Mouse (Mus musculus) midbrain, embryonic 13.5 days (tissue): ENCODE measurements at regions not wholly inside any gene's neighbourhood (a gene's known extent, or its start where the extent isn't known, plus 50 kb on each side); places are given as distances from the start of the nearest gene placed in this dataset.

Experiments
- ATAC-seq: fragments of 200-750 bp; cut with Nextera tagmentation; 2 replicates; pipeline ENCODE4 v1.8.0; 2017; ENCODE audit warnings: mild to moderate bottlenecking, moderate TSS enrichment, moderate library complexity
- H3K27ac ChIP-seq: fragments of 300-500 bp; sonication (generic); 2 replicates; pipeline ENCODE4 v1.5.1; 2015; ENCODE audit warnings: inconsistent platforms, mild to moderate bottlenecking, moderate library complexity
- H3K27me3 ChIP-seq: fragments of 300-500 bp; sonication (generic); 2 replicates; pipeline ENCODE4 v1.6.1; 2015; ENCODE audit warnings: mild to moderate bottlenecking, inconsistent platforms
- H3K36me3 ChIP-seq: fragments of 300-500 bp; sonication (generic); 2 replicates; pipeline ENCODE4 v1.6.1; 2015; ENCODE audit warnings: mild to moderate bottlenecking, inconsistent platforms
- H3K4me1 ChIP-seq: fragments of 300-500 bp; sonication (generic); replicated peaks from 2 replicates; pipeline ENCODE4 v1.6.1; 2015; ENCODE audit warnings: inconsistent platforms
- H3K4me2 ChIP-seq: fragments of 300-500 bp; sonication (generic); replicated peaks from 2 replicates; pipeline ENCODE4 v1.6.1; 2015; ENCODE audit warnings: moderate library complexity, mild to moderate bottlenecking, inconsistent platforms
- H3K4me3 ChIP-seq: fragments of 300-500 bp; sonication (generic); replicated peaks from 2 replicates; pipeline ENCODE4 v1.5.1; 2015; ENCODE audit warnings: mild to moderate bottlenecking, inconsistent platforms
- H3K9ac ChIP-seq: fragments of 300-500 bp; sonication (generic); replicated peaks from 2 replicates; pipeline ENCODE4 v1.6.1; 2015; ENCODE audit warnings: mild to moderate bottlenecking, inconsistent platforms
- H3K9me3 ChIP-seq: fragments of 300-500 bp; sonication (generic); 2 replicates; pipeline ENCODE4 v1.6.1; 2016; ENCODE audit warnings: mild to moderate bottlenecking, inconsistent platforms
- WGBS: fragments of 180-500 bp; shearing (Covaris S2); methylation state at CpG from one replicate; pipeline ENCODE4 v1.1.7; 2015; 5-methylcytosine and 5-hydroxymethylcytosine counted together

GRCm38 (mm10) chr9:101595101-101595650 lies 266.5 kb upstream of the 9630041A04Rik start:
- Histone ChIP-seq H3K9ac (no peak overlapping the region), H3K36me3 (no peaks in the 10 kb centered on the region), H3K9me3 (no peaks in the 10 kb centered on the region), H3K4me1 (no peaks in the 10 kb centered on the region), H3K27me3 (no peaks in the 10 kb centered on the region), H3K27ac (no peak overlapping the region), H3K4me2 (no peak overlapping the region), H3K4me3 (no peak overlapping the region)
- ATAC-seq: no peak
- 92% methylated on average over 14 of the region's 14 CpGs for WGBS

- Histone ChIP-seq H3K4me3 (no peak overlapping the region), H3K36me3 (no peaks in the 10 kb centered on the region)
- 81% methylated on average over 8 of the region's 8 CpGs for WGBS
Observed at GRCm38 (mm10) chr9:101592621-101593020, 269.0 kb upstream of the 9630041A04Rik start.

DNA sequence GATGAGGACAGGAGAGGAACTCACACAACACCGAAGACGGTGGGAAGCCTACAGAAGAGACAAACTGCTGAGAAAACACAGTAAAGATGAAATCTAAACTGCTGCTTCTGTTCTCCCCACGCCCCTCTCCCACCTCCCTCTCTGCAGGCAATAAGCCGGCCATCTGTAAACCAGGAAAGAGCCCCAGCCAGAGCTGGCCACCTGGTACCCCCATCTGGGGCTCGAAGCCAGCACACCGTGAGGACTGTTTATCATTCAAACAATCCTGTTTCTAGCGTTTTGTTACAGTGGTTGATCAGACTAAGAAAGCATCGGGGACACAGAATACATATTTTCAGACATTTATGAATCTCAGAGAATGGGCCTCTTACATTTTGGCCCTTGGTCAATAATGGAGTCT lies 270.0 kb upstream of the 9630041A04Rik start:
- Histone ChIP-seq H3K36me3 (no peaks in the 10 kb centered on the region), H3K4me2 (no peak overlapping the region), H3K4me3 (no peak overlapping the region), H3K9me3 (no peaks in the 10 kb centered on the region), H3K27me3 (no peaks in the 10 kb centered on the region), H3K4me1 (no peaks in the 10 kb centered on the region), H3K27ac (no peak overlapping the region), H3K9ac (no peak overlapping the region)
- WGBS: 78% methylated on average over 8 of the region's 8 CpGs
- no peak for ATAC-seq

More at GRCm38 (mm10) chr9:101592621-101593020, 269.0 kb upstream of the 9630041A04Rik start:
- Histone ChIP-seq H3K4me2 (no peak overlapping the region), H3K9ac (no peak overlapping the region), H3K27me3 (no peaks in the 10 kb centered on the region), H3K4me1 (no peaks in the 10 kb centered on the region), H3K9me3 (no peaks in the 10 kb centered on the region), H3K27ac (no peak overlapping the region)
- no peak for ATAC-seq

- H3K9ac ChIP-seq: no peak overlapping the region
- no peaks in the 10 kb centered on the region for H3K4me1 ChIP-seq
- no peaks in the 10 kb centered on the region; the same call in 1 of the 2 replicates for H3K9me3 ChIP-seq
- H3K27ac ChIP-seq: no peak overlapping the region
- no peaks in the 10 kb centered on the region for H3K27me3 ChIP-seq
- no peak overlapping the region for H3K4me2 ChIP-seq
- WGBS: 86% methylated on average over 3 of the region's 3 CpGs
- H3K4me3 ChIP-seq: no peak overlapping the region
- no peaks in the 10 kb centered on the region for H3K36me3 ChIP-seq
- no peak for ATAC-seq
Observed at GRCm38 (mm10) chr9:101590310-101590709, 271.3 kb upstream of the 9630041A04Rik start.

DNA sequence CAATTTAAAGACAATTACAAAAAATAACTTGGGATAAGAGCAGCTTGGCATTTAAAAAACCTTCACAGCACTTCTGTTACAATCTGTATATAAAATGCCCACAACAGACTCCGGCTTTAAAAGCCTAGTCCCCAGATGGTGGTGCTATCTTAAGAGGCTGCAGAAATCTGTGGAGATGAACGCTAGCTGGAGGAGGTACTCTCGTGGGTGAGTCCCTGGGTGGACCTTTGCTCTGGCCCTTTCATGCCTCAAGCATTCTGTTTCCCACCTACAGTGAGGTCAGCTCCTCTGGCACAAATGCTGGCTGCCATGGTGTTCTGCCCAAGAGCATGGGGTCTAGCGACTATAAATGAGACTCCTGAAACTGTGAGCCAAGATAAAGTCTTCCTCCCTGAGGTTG lies 280.6 kb upstream of the 9630041A04Rik start:
- no peaks in the 10 kb centered on the region; the same call in 1 of the 2 replicates for H3K9me3 ChIP-seq
- H3K27ac ChIP-seq: no peak overlapping the region
- no peaks in the 10 kb centered on the region for H3K4me1 ChIP-seq
- whole genome bisulfite sequencing: 87% methylated on average over 4 of the region's 4 CpGs
- ATAC-seq: no peak
- no peak overlapping the region for H3K4me2 ChIP-seq
- no peak overlapping the region for H3K9ac ChIP-seq
- no peaks in the 10 kb centered on the region for H3K27me3 ChIP-seq
- H3K36me3 ChIP-seq: no peaks in the 10 kb centered on the region
- no peak overlapping the region for H3K4me3 ChIP-seq

DNA sequence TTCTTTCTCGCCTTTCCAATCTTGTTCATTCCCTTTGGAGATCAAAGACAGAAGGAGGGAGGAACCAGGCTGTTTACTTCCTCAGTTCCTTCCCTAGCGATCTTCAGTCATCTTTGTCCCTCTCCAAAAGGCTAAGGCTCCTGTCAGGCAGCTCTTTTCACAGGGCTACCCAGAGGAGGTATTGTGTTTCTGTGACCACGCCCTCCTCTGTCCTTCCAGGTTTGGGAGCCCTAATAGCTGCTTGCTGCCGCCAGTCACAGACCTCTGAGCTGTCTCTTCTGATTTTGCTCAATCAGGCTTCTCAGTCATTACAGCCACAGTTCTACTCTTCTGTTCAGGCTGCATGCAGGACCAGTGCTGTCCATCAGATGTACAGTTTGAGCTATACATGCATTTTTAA lies 290.9 kb upstream of the 9630041A04Rik start:
- no peak overlapping the region for H3K27ac ChIP-seq
- no peaks in the 10 kb centered on the region for H3K9me3 ChIP-seq
- ATAC-seq: peak; percentile 69
- H3K4me2 ChIP-seq: no peak overlapping the region
- no peaks in the 10 kb centered on the region; the same call in 1 of the 2 replicates for H3K27me3 ChIP-seq
- WGBS: 7% methylated on average over 4 of the region's 4 CpGs
- no peak overlapping the region for H3K4me3 ChIP-seq
- peaks cover 12% of the 10 kb centered on the region for H3K4me1 ChIP-seq
- H3K9ac ChIP-seq: no peak overlapping the region
- no peaks in the 10 kb centered on the region for H3K36me3 ChIP-seq

- H3K4me2 ChIP-seq: no peak overlapping the region
- no peaks in the 10 kb centered on the region for H3K9me3 ChIP-seq
- WGBS: 35% methylated on average over 9 of the region's 9 CpGs
- no peaks in the 10 kb centered on the region; the same call in 1 of the 2 replicates for H3K27me3 ChIP-seq
- H3K4me1 ChIP-seq: peaks cover 3% of the 10 kb centered on the region
- no peaks in the 10 kb centered on the region for H3K36me3 ChIP-seq
- H3K4me3 ChIP-seq: no peak overlapping the region
- no peak overlapping the region for H3K9ac ChIP-seq
- no peak overlapping the region for H3K27ac ChIP-seq
- no peak for ATAC-seq
Observed at GRCm38 (mm10) chr9:101563196-101563595, 298.4 kb upstream of the 9630041A04Rik start.

GRCm38 (mm10) chr9:101559366-101559765 lies 302.3 kb upstream of the 9630041A04Rik start:
- Histone ChIP-seq H3K4me2 (no peak overlapping the region), H3K27ac (no peak overlapping the region), H3K9ac (no peak overlapping the region), H3K36me3 (no peaks in the 10 kb centered on the region), H3K4me1 (peaks cover 6% of the 10 kb centered on the region), H3K9me3 (no peaks in the 10 kb centered on the region), H3K4me3 (no peak overlapping the region), H3K27me3 (no peaks in the 10 kb centered on the region)
- WGBS: 82% methylated on average over 11 of the region's 11 CpGs
- no peak for ATAC-seq

- Histone ChIP-seq H3K4me3 (no peak overlapping the region), H3K27me3 (no peaks in the 10 kb centered on the region), H3K4me1 (peaks cover 3% of the 10 kb centered on the region; the same call in 1 of the 2 replicates), H3K9me3 (no peaks in the 10 kb centered on the region), H3K9ac (no peak overlapping the region), H3K36me3 (no peaks in the 10 kb centered on the region), H3K27ac (no peak overlapping the region), H3K4me2 (no peak overlapping the region)
- WGBS: 56% methylated on average over 5 of the region's 5 CpGs
- no peak for ATAC-seq
Observed at GRCm38 (mm10) chr9:101555011-101555673, 303.5 kb upstream of the Ppp2r3a start.

- H3K4me1 ChIP-seq: peaks cover 3% of the 10 kb centered on the region; the same call in 1 of the 2 replicates
- H3K27me3 ChIP-seq: no peaks in the 10 kb centered on the region
- ATAC-seq: no peak
- WGBS: 92% methylated on average over 6 of the region's 6 CpGs
- H3K9me3 ChIP-seq: no peaks in the 10 kb centered on the region; the same call in 1 of the 2 replicates
- no peak overlapping the region for H3K9ac ChIP-seq
- H3K4me2 ChIP-seq: no peak overlapping the region
- H3K4me3 ChIP-seq: no peak overlapping the region
- H3K27ac ChIP-seq: no peak overlapping the region
- H3K36me3 ChIP-seq: no peaks in the 10 kb centered on the region
Observed at GRCm38 (mm10) chr9:101552789-101553188, 301.2 kb upstream of the Ppp2r3a start.

GRCm38 (mm10) chr9:101551256-101551655 lies 299.7 kb upstream of the Ppp2r3a start:
- H3K4me3 ChIP-seq: no peak overlapping the region
- no peak for ATAC-seq
- H3K27me3 ChIP-seq: no peaks in the 10 kb centered on the region
- peaks cover 3% of the 10 kb centered on the region; the same call in 1 of the 2 replicates for H3K4me1 ChIP-seq
- no peak overlapping the region for H3K4me2 ChIP-seq
- H3K9ac ChIP-seq: no peak overlapping the region
- no peaks in the 10 kb centered on the region for H3K36me3 ChIP-seq
- H3K9me3 ChIP-seq: no peaks in the 10 kb centered on the region; the same call in 1 of the 2 replicates
- 71% methylated on average over 3 of the region's 3 CpGs for WGBS
- H3K27ac ChIP-seq: no peak overlapping the region

DNA sequence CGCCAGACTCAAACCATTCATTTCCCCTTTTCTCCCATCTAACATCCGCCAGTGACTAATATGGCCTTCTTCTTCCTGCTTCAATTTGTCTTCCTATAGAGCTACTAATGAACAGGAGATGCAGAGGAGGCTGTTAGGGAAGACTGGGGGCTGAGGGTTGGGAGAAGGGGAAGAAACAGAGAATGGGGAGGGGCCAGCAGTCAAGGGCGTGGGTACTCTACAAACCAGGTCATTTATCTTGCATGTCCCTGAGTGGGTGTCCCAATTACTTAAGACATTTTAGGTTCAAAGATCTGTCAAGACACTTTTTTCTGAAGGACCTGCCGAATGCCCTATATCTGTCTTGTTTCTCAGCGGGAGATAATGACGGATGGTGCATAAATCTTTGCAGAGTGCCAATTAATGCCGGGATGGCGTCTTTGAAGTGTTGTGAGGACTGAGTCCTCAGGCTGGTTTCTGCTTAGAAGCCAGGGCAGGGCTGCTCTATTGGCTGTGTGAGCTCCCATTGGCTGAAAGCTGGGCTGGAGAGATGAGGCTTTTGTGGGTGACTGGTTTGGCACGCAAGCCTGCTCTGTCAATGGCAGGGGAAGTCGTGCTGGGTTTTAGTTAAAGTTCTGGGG lies 294.7 kb upstream of the Ppp2r3a start:
- Histone ChIP-seq H3K36me3 (no peaks in the 10 kb centered on the region), H3K9ac (no peak overlapping the region), H3K9me3 (no peaks in the 10 kb centered on the region; the same call in 1 of the 2 replicates), H3K4me1 (no peaks in the 10 kb centered on the region), H3K27me3 (no peaks in the 10 kb centered on the region), H3K27ac (no peak overlapping the region), H3K4me2 (no peak overlapping the region), H3K4me3 (no peak overlapping the region)
- peak; percentile 56; the same call in 1 of the 2 replicates for ATAC-seq
- 65% methylated on average over 10 of the region's 10 CpGs for WGBS
